Mouse (Mus musculus) liver, embryonic 14.5 days (tissue): Measurements from ENCODE around the gene Krtap17-1. TPM values are rescaled to one million over a fixed set of nuclear protein-coding genes. Genes with fewer than 3 reads are reported as not detected.

Experiments
- ATAC-seq: fragments of 200-750 bp; cut with Nextera tagmentation; 2 replicates; pipeline ENCODE4 v1.8.0; 2017; ENCODE audit warnings: moderate number of reproducible peaks, mild to moderate bottlenecking, moderate library complexity; ENCODE audit not compliant: insufficient read depth
- DNase-seq, 3 experiments: peaks; one replicate each; pipeline ENCODE4 v3.0.0-alpha.2; 2012 to 2013; ENCODE audit warnings: low read depth in 3 of 3, low spot score in 3 of 3
- H3K27ac ChIP-seq: fragments of 300-500 bp; sonication (generic); 2 replicates; pipeline ENCODE4 v1.5.1; 2014; ENCODE audit warnings: moderate library complexity, mild to moderate bottlenecking, control low read depth, inconsistent platforms
- H3K27me3 ChIP-seq: fragments of 300-500 bp; sonication (generic); 2 replicates; pipeline ENCODE4 v1.6.1; 2014; ENCODE audit warnings: mild to moderate bottlenecking, low read length, moderate library complexity; ENCODE audit not compliant: control insufficient read depth, insufficient read depth
- H3K36me3 ChIP-seq: fragments of 300-500 bp; sonication (generic); replicated peaks from 2 replicates; pipeline ENCODE4 v1.6.1; 2014; ENCODE audit warnings: low read depth; ENCODE audit not compliant: control insufficient read depth, insufficient read depth
- H3K4me1 ChIP-seq, 2 experiments: fragments of 200-500 bp in 1 of 2; fragments of 300-500 bp in 1 of 2; sonication (generic) in 1 of 2; replicated peaks; 2 replicates each; pipeline ENCODE4 v1.6.1; 2012 to 2014; ENCODE audit warnings: antibody characterized with exemption in 1 of 2, inconsistent platforms in 1 of 2, low read length in 1 of 2; ENCODE audit not compliant: control insufficient read depth in 2 of 2, insufficient read depth in 2 of 2
- H3K4me2 ChIP-seq: fragments of 300-500 bp; sonication (generic); 2 replicates; pipeline ENCODE4 v1.6.1; 2014; ENCODE audit warnings: low read depth, mild to moderate bottlenecking, control low read depth, moderate library complexity
- H3K4me3 ChIP-seq, 2 experiments: fragments of 200-500 bp in 1 of 2; fragments of 300-500 bp in 1 of 2; sonication (generic) in 1 of 2; 2 replicates each; pipeline ENCODE4 v1.5.1; 2012 to 2014; ENCODE audit warnings: low read depth in 2 of 2, low read length in 2 of 2, mild to moderate bottlenecking in 2 of 2, control low read depth in 1 of 2, inconsistent platforms in 1 of 2, moderate library complexity in 1 of 2; ENCODE audit not compliant: insufficient read depth in 1 of 2
- H3K9ac ChIP-seq: fragments of 300-500 bp; sonication (generic); replicated peaks from 2 replicates; pipeline ENCODE4 v1.6.1; 2014; ENCODE audit warnings: mild to moderate bottlenecking, control low read depth, moderate library complexity
- H3K9me3 ChIP-seq: fragments of 300-500 bp; sonication (generic); 2 replicates; pipeline ENCODE4 v1.6.1; 2016; ENCODE audit warnings: low read length, mixed read lengths; ENCODE audit not compliant: control insufficient read depth
- CTCF ChIP-seq: IDR thresholded peaks from 2 replicates; pipeline ENCODE4 v1.5.1; 2016; ENCODE audit warnings: antibody characterized with exemption, low read depth, control low read depth
- EP300 ChIP-seq: IDR thresholded peaks from 2 replicates; pipeline ENCODE4 v1.6.1; 2016; ENCODE audit warnings: antibody characterized with exemption, low read depth
- WGBS: fragments of 180-500 bp; shearing (Covaris S2); extraction: QIAGEN DNeasy Blood & Tissue Kit; methylation state at CpG from one replicate; pipeline ENCODE4 v1.1.7; 2014; ENCODE audit not compliant: insufficient replicate concordance; 5-methylcytosine and 5-hydroxymethylcytosine counted together
- polyA plus RNA-seq, 2 experiments: library from polyadenylated mRNA; depleted of rRNA in 1 of 2; stranded (reverse) in 1 of 2; unstranded in 1 of 2; fragments of >200 nt; fragmentation: Nextera tagmentation in 1 of 2; extraction: Ambion mirVana in 1 of 2; gene quantifications; 2 replicates each; pipeline versions ENCODE4 v1.2.1 to v1.2.3; 2012 to 2014

Gene Krtap17-1
- polyA plus RNA-seq, 2 experiments = not detected

DNA sequence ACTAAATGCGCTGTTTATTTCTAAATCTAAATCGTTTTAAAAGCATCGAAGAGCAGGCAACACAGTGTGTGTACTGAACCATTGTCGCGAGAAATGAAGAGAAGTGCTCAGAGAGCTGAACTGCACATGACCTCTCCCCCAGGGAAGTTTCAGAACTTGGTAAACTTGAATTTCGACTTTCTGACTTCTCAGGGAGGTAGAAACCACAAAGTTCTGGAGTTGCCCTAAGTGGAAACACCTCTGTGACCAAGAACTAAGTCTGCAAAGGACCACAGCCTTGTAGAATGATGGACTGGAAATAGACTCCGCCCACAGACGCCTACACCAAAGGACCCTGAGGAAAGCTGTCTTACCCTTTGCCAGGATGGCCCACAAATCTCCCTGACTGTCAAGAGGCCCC is 12.1 kb upstream of the Krtap17-1 start:
- Histone ChIP-seq H3K27me3 (no peaks in the 10 kb centered on the region), H3K4me1 (no peaks in the 10 kb centered on the region), H3K4me2 (no peak overlapping the region), H3K9me3 (no peaks in the 10 kb centered on the region), H3K4me3 (no peak overlapping the region), H3K9ac (no peak overlapping the region), H3K36me3 (no peaks in the 10 kb centered on the region), H3K27ac (no peak overlapping the region)
- 65% methylated on average over 8 of the region's 8 CpGs for WGBS
- ATAC-seq (no peak), DNase-seq (no peak)
- TF ChIP-seq EP300 (no peak), CTCF (no peak)

- Histone ChIP-seq H3K4me3 (no peak overlapping the region), H3K4me2 (no peak overlapping the region), H3K9me3 (no peaks in the 10 kb centered on the region), H3K27me3 (no peaks in the 10 kb centered on the region), H3K9ac (no peak overlapping the region), H3K27ac (no peak overlapping the region), H3K4me1 (no peaks in the 10 kb centered on the region), H3K36me3 (no peaks in the 10 kb centered on the region)
- ATAC-seq = no peak
- no peak for TF ChIP-seq EP300
- peak; percentile 62 for TF ChIP-seq CTCF
- 21% methylated on average over 6 of the region's 6 CpGs for WGBS
- peak in 1 of 3 experiments; percentile 2 for DNase-seq
These were observed 11.1 kb upstream of the Krtap17-1 start for GRCm38 (mm10) chr11:100004846-100005245.

DNA sequence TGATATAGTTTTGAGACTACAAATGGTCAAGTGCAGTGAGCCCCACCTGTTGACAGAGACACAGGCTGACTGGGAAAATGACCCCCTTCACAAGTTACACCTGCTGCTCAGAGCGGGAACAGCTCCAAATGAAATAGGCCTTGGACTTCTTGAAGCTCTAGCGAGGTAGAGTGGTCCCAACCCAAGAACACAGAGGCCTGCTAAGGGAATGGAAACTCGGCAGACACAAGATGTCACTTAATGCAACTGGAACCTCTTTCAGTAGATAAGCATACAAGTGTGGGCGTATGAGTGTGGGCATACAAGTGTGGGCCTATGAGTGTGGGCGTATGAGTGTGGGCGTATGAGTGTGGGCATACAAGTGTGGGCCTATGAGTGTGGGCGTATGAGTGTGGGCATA is 5.3 kb upstream of the Krtap17-1 start:
- H3K36me3 ChIP-seq = no peaks in the 10 kb centered on the region
- H3K27me3 ChIP-seq = no peaks in the 10 kb centered on the region
- H3K4me1 ChIP-seq = no peaks in the 10 kb centered on the region
- no peak overlapping the region for H3K9ac ChIP-seq
- H3K27ac ChIP-seq = no peak overlapping the region
- WGBS = 68% methylated on average over 7 of the region's 7 CpGs
- TF ChIP-seq EP300 = no peak
- no peak for TF ChIP-seq CTCF
- ATAC-seq (no peak), DNase-seq (no peak)
- no peak overlapping the region for H3K4me3 ChIP-seq
- no peaks in the 10 kb centered on the region for H3K9me3 ChIP-seq
- H3K4me2 ChIP-seq = no peak overlapping the region

GRCm38 (mm10) chr11:99994384-99994661 is 529 bp upstream of the Krtap17-1 start:
- no peaks in the 10 kb centered on the region for H3K4me1 ChIP-seq
- DNase-seq (no peak), ATAC-seq (no peak)
- no peak overlapping the region for H3K9ac ChIP-seq
- no peaks in the 10 kb centered on the region for H3K27me3 ChIP-seq
- H3K4me2 ChIP-seq = no peak overlapping the region
- no peaks in the 10 kb centered on the region for H3K36me3 ChIP-seq
- no peak overlapping the region for H3K4me3 ChIP-seq
- WGBS = 31% methylated on average over 4 of the region's 4 CpGs
- TF ChIP-seq CTCF (no peak), EP300 (no peak)
- H3K27ac ChIP-seq = no peak overlapping the region
- no peaks in the 10 kb centered on the region for H3K9me3 ChIP-seq

- 64% methylated on average over 3 of the region's 3 CpGs for WGBS
- no peaks in the 10 kb centered on the region for H3K9me3 ChIP-seq
- no peak overlapping the region for H3K9ac ChIP-seq
- H3K4me3 ChIP-seq = no peak overlapping the region
- H3K36me3 ChIP-seq = no peaks in the 10 kb centered on the region
- H3K27me3 ChIP-seq = no peaks in the 10 kb centered on the region
- DNase-seq (no peak), ATAC-seq (no peak)
- no peaks in the 10 kb centered on the region for H3K4me1 ChIP-seq
- no peak overlapping the region for H3K4me2 ChIP-seq
- TF ChIP-seq CTCF (no peak), EP300 (no peak)
- no peak overlapping the region for H3K27ac ChIP-seq
These were observed 3.2 kb downstream of the Krtap17-1 start for GRCm38 (mm10) chr11:99990571-99990970.
